Mouse (Mus musculus) kidney, adult 9 months (tissue): Measurements from ENCODE around the gene 4930558C23Rik.
"Not testable (repeated sequence)": the region's sequence is repeated elsewhere in the genome, so short reads cannot be mapped to it uniquely, and the experiment has no call there.

Source experiments
- DNase-seq: peaks from one replicate; pipeline ENCODE4 v3.0.0; 2022

The 4930558C23Rik gene

GRCm38 (mm10) chr3:95370101-95370500 is 32.5 kb downstream of the 4930558C23Rik start:
- DNase-seq: no peak

DNA sequence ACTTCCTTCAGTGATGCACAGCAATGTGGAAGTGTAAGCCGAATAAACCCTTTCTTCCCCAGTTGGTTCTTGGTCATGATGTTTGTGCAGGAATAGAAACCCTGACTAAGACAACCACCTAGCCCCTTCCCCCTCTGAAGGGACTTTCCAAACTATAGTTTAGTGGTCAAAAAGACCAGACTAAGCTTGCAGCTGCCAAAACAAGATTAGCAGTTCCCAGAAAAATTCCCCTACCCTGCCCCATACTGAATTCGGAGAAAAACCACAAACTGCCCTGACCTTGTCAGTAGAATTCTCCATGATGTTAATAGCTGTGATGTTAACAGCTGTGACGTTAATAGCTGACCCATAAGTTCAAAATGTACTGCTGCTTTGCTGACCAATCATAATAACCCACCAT is 42.4 kb downstream of the 4930558C23Rik start:
- not testable (repeated sequence) for DNase-seq

DNA sequence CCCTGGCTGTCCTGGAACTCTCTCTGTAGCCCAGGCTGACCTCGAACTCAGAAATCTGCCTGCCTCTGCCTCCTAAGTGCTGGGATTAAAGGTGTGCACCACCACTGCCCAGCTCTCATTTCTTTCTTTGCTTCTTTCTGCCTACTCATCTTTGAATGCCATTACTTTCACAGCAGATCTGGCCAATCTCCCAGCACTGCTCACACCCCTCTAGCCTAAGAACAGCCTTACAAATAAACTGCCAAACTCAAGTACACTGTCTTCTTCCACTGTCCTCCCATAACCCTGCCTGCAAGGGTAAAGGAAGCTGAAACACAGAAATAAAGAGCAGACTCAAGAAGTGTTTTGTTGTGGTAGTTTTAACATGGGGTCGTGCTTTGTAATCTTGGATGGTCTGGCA is 44.9 kb downstream of the 4930558C23Rik start:
- DNase-seq: no peak

DNA sequence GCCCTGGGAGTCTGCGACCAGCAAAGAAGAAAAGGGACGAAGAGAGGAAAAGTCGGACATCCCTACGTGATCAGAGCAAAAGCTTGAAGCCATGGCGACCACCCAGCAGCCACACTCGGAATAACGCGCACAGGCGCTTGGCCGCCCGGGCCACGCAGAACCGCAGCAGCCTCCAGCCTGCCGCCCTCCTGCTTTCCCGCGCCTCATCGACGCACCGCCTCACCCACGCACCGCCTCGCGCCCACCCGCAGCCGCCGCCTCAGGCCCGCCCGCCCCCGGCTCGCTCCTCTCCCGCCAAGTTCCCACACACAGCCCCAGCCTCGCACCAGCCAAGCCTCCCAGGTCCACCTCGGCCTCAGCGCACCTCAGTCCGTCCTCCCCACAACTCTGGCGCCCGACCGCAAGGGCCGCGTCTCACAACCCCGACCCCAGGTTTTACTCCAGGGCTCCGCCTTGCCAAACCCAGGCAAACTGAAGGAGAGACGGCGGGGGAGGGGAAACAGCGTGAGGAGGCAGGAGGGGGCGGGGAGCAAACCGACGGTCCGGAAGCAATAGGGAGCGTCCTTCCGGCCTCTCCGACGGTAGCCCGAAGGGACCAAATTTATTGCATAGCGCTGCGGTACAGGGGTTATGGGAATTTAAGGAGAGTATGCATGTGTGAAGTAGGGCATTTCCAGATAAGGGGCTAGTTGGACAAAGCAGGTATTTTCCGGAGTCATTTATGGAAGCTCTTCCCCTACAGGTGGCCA is 45.8 kb downstream of the 4930558C23Rik start, which contains the start of gene Setdb1:
Setdb1 (minus strand) TSS at position 502 of the 749 bp plus-strand sequence.
- peak; percentile 95 for DNase-seq

- DNase-seq: not testable (repeated sequence)
Measured at GRCm38 (mm10) chr3:95355911-95356544, 46.6 kb downstream of the 4930558C23Rik start.

DNA sequence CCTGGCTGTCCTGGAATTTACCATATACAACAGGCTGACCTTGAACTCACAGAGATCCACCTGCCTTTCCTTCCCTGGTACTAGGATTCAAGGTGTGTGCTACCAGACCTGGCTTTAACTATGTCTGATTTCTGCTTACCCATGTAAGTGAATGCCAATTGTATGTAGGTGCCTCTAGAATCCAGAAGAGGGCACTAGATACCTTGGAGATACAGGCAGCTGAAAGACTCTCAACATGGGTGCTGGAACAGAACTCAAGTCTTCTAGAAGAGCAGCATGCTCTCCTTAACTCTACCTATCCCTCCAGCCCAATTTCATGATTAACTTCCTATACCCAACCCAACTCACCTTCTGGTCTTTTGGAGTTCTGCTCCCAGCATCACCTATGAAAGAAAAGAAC is 53.1 kb downstream of the 4930558C23Rik start:
- peak; percentile 73 for DNase-seq

DNA sequence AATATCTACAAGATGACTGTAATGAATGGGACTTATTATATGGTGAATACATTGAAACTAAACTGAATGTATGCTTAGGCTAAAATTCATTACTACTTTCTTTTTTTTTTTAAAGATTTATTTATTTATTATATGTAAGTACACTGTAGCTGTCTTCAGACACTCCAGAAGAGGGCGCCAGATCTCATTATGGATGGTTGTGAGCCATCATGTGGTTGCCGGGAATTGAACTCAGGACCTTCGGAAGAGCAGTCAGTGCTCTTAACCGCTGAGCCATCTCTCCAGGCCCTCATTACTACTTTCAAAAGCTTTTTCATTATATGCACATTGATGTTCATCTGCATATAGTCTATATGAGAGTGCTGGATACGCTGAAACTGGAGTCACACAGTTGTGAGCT is 54.3 kb downstream of the 4930558C23Rik start:
- DNase-seq: not testable (repeated sequence)

- DNase-seq: no peak
Measured at GRCm38 (mm10) chr3:95346454-95346853, 56.2 kb downstream of the 4930558C23Rik start.

DNA sequence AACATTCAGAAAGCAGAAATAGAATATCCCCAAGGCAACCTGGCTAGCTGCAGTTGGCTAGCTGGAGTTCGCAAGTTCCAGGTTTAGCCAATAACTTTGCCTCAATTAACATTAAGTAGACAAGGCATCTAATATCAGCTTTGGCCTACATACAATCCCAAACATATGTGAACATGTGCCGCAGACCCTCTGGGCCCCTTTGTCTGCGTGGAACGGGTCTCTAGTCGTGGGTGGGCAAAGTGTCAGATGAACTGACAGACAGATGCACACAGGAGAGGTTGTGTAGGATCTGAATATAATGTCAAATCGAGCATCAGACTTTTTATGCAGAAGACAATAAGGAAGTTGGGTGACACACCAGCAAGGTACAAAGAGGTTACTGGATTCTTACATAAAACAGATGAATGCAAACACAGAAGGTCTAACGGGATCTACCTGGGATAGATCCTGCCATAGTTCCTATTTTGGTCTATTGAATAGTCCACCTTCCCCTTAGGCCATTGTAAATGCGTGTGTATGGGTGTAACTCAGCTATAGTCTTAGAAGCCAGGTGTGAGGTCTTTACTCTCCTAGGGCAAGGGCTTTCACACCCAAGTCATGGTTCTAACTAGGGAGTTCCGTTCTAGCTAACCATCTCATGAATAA is 59.2 kb downstream of the 4930558C23Rik start:
- DNase-seq: not testable (repeated sequence)

DNA sequence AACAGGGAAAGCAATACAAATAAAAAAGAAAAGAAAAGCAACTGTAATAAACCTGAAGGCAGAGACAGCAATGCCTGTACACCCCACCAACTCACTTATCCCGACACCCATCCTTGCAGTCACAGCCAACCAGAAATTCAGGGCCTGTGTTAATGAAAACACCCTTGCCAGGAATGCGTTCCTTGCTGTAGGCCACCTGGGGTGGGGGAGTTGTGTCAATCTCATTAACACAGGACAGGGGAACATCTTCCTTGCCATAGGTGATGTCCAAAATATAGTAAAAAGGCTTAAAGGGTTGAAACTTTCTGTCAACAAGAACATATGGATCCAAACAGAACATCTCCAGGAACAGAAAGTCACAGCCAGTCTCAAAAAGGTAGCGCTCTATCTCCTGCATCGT is 64.4 kb downstream of the 4930558C23Rik start:
- no peak for DNase-seq

GRCm38 (mm10) chr3:95337345-95337744 is 65.3 kb downstream of the 4930558C23Rik start:
- DNase-seq: no peak
